Mouse (Mus musculus): ENCODE measurements around the gene Avpr2. TPM values are rescaled to one million over a fixed set of nuclear protein-coding genes. Genes with fewer than 3 reads are reported as not detected.
A peak's percentile ranks its signal among the peaks of the same experiment; 100 is the strongest.

Gene Avpr2
- polyA plus RNA-seq, 1 experiment from 2014 or later = 0.17 TPM

- H3K4me1 ChIP-seq (replicated peaks) = peaks cover 19% of the 10 kb centered on the region
- H3K27me3 ChIP-seq = no peaks in the 10 kb centered on the region
- peak; percentile 45 for ATAC-seq (ENCODE audit: low FRiP score, low read depth)
- WGBS = 30% methylated on average over 16 of the region's 16 CpGs
- no peaks in the 10 kb centered on the region for H3K9me3 ChIP-seq
- peak overlapping the region; percentile 60 for H3K4me3 ChIP-seq
- peak overlapping the region; percentile 61 for H3K4me2 ChIP-seq
- H3K27ac ChIP-seq (replicated peaks) = peak overlapping the region; percentile 83
- peak overlapping the region; percentile 70 for H3K9ac ChIP-seq
- no peaks in the 10 kb centered on the region for H3K36me3 ChIP-seq
These were observed 10.9 kb upstream of the Avpr2 start for GRCm38 (mm10) chrX:73881036-73881427.

GRCm38 (mm10) chrX:73881463-73881862, 10.4 kb upstream of the Avpr2 start:
- Histone ChIP-seq H3K36me3 (no peaks in the 10 kb centered on the region), H3K27ac (replicated peaks) (peak overlapping the region; percentile 83), H3K9ac (peak overlapping the region; percentile 70; the same call in 1 of the 2 replicates), H3K4me2 (peak overlapping the region; percentile 61), H3K4me3 (peak overlapping the region; percentile 60; the same call in 1 of the 2 replicates), H3K9me3 (no peaks in the 10 kb centered on the region), H3K27me3 (no peaks in the 10 kb centered on the region), H3K4me1 (replicated peaks) (peaks cover 18% of the 10 kb centered on the region)
- peak; percentile 10 for ATAC-seq (ENCODE audit: low FRiP score, low read depth)
- 22% methylated on average over 6 of the region's 6 CpGs for WGBS

- Histone ChIP-seq H3K27me3 (no peaks in the 10 kb centered on the region), H3K4me1 (replicated peaks) (no peaks in the 10 kb centered on the region), H3K27ac (replicated peaks) (no peak overlapping the region), H3K4me3 (no peak overlapping the region), H3K9ac (no peak overlapping the region), H3K4me2 (no peak overlapping the region), H3K36me3 (no peaks in the 10 kb centered on the region), H3K9me3 (no peaks in the 10 kb centered on the region)
- 95% methylated on average over 14 of the region's 14 CpGs for WGBS
- no peak for ATAC-seq (ENCODE audit: low FRiP score, low read depth)
These were observed 931 bp downstream of the Avpr2 start for GRCm38 (mm10) chrX:73892833-73893232.

GRCm38 (mm10) chrX:73895719-73896118, 3.8 kb downstream of the Avpr2 start, which contains the start of gene L1cam:
TSS of gene L1cam (minus strand) at chrX:73896105.
- Histone ChIP-seq H3K4me1 (replicated peaks) (no peaks in the 10 kb centered on the region), H3K27me3 (no peaks in the 10 kb centered on the region), H3K9me3 (no peaks in the 10 kb centered on the region), H3K27ac (replicated peaks) (no peak within 1 kb of the TSS), H3K9ac (no peak within 1 kb of the TSS), H3K4me3 (no peak within 1 kb of the TSS), H3K36me3 (no peaks in the 10 kb centered on the region), H3K4me2 (no peak within 1 kb of the TSS)
- 22% methylated on average over 2 of the region's 2 CpGs for WGBS
- no peak for ATAC-seq (ENCODE audit: low FRiP score, low read depth)

- WGBS = 73% methylated on average over 3 of the region's 3 CpGs
- no peak for ATAC-seq (ENCODE audit: low FRiP score, low read depth)
- no peak overlapping the region for H3K27ac ChIP-seq (replicated peaks)
These were observed 6.1 kb downstream of the Avpr2 start for GRCm38 (mm10) chrX:73897959-73898358.

GRCm38 (mm10) chrX:73910049-73910448, 18.1 kb downstream of the Avpr2 start:
- H3K4me2 ChIP-seq = no peak overlapping the region
- H3K4me1 ChIP-seq (replicated peaks) = 0 out of 2 replicates have a peak, but pooled peaks cover 2% of the 10 kb centered on the region
- ATAC-seq (ENCODE audit: low FRiP score, low read depth) = no peak
- no peak overlapping the region for H3K4me3 ChIP-seq
- no peak overlapping the region for H3K27ac ChIP-seq (replicated peaks)
- no peaks in the 10 kb centered on the region for H3K36me3 ChIP-seq
- H3K9me3 ChIP-seq = no peaks in the 10 kb centered on the region
- WGBS = 100% methylated on average over 1 of the region's 1 CpGs
- H3K9ac ChIP-seq = no peak overlapping the region
- H3K27me3 ChIP-seq = no peaks in the 10 kb centered on the region

More at GRCm38 (mm10) chrX:73897959-73898358, 6.1 kb downstream of the Avpr2 start:
- H3K9ac ChIP-seq = no peak overlapping the region
- no peaks in the 10 kb centered on the region for H3K9me3 ChIP-seq
- H3K4me3 ChIP-seq = no peak overlapping the region
- no peaks in the 10 kb centered on the region for H3K4me1 ChIP-seq (replicated peaks)
- H3K36me3 ChIP-seq = no peaks in the 10 kb centered on the region
- H3K27me3 ChIP-seq = no peaks in the 10 kb centered on the region
- H3K4me2 ChIP-seq = no peak overlapping the region

- H3K9me3 ChIP-seq = no peaks in the 10 kb centered on the region
- H3K4me3 ChIP-seq = no peak overlapping the region
- H3K4me1 ChIP-seq (replicated peaks) = 0 out of 2 replicates have a peak, but pooled peaks cover 2% of the 10 kb centered on the region
- no peaks in the 10 kb centered on the region for H3K27me3 ChIP-seq
- H3K9ac ChIP-seq = no peak overlapping the region
- H3K36me3 ChIP-seq = no peaks in the 10 kb centered on the region
- ATAC-seq (ENCODE audit: low FRiP score, low read depth) = no peak
- H3K4me2 ChIP-seq = 0 out of 2 replicates have a peak overlapping the region, but pooled peaks have one; percentile 44
- H3K27ac ChIP-seq (replicated peaks) = no peak overlapping the region
These were observed 18.5 kb downstream of the Avpr2 start for GRCm38 (mm10) chrX:73910451-73910850.

GRCm38 (mm10) chrX:73911156-73911555, 19.3 kb downstream of the Avpr2 start:
- no peak overlapping the region for H3K27ac ChIP-seq (replicated peaks)
- H3K4me1 ChIP-seq (replicated peaks) = 0 out of 2 replicates have a peak, but pooled peaks cover 2% of the 10 kb centered on the region
- peak overlapping the region; percentile 44 for H3K4me2 ChIP-seq
- WGBS = 34% methylated on average over 22 of the region's 26 CpGs
- no peaks in the 10 kb centered on the region for H3K9me3 ChIP-seq
- H3K4me3 ChIP-seq = no peak overlapping the region
- no peaks in the 10 kb centered on the region for H3K36me3 ChIP-seq
- ATAC-seq (ENCODE audit: low FRiP score, low read depth) = no peak
- no peaks in the 10 kb centered on the region for H3K27me3 ChIP-seq
- H3K9ac ChIP-seq = no peak overlapping the region

GRCm38 (mm10) chrX:73911588-73911987, 19.7 kb downstream of the Avpr2 start:
- no peak overlapping the region for H3K4me2 ChIP-seq
- no peaks in the 10 kb centered on the region for H3K36me3 ChIP-seq
- no peak overlapping the region for H3K27ac ChIP-seq (replicated peaks)
- no peaks in the 10 kb centered on the region for H3K9me3 ChIP-seq
- no peaks in the 10 kb centered on the region for H3K27me3 ChIP-seq
- H3K4me1 ChIP-seq (replicated peaks) = 0 out of 2 replicates have a peak, but pooled peaks cover 2% of the 10 kb centered on the region
- no peak overlapping the region for H3K9ac ChIP-seq
- 91% methylated on average over 2 of the region's 2 CpGs for WGBS
- ATAC-seq (ENCODE audit: low FRiP score, low read depth) = no peak
- no peak overlapping the region for H3K4me3 ChIP-seq

GRCm38 (mm10) chrX:73914827-73915703, 23.2 kb downstream of the Avpr2 start:
- peaks cover 2% of the 10 kb centered on the region; the same call in 1 of the 2 replicates for H3K4me1 ChIP-seq (replicated peaks)
- 26% methylated on average over 31 of the region's 31 CpGs for WGBS

GRCm38 (mm10) chrX:73916945-73917344, 25.0 kb downstream of the Avpr2 start:
- no peak overlapping the region for H3K27ac ChIP-seq (replicated peaks)
- H3K4me3 ChIP-seq = no peak overlapping the region
- H3K4me2 ChIP-seq = no peak overlapping the region
- no peaks in the 10 kb centered on the region for H3K9me3 ChIP-seq
- H3K4me1 ChIP-seq (replicated peaks) = peaks cover 9% of the 10 kb centered on the region
- no peak overlapping the region for H3K9ac ChIP-seq
- H3K36me3 ChIP-seq = peaks cover 5% of the 10 kb centered on the region; the same call in 1 of the 2 replicates
- WGBS = 77% methylated on average over 8 of the region's 8 CpGs
- H3K27me3 ChIP-seq = no peaks in the 10 kb centered on the region
- ATAC-seq (ENCODE audit: low FRiP score, low read depth) = no peak

More at GRCm38 (mm10) chrX:73914827-73915703, 23.2 kb downstream of the Avpr2 start:
- peak overlapping the region; percentile 50 for H3K4me2 ChIP-seq
- H3K9ac ChIP-seq = peak overlapping the region; percentile 22; the same call in 1 of the 2 replicates
- H3K27me3 ChIP-seq = no peaks in the 10 kb centered on the region
- no peaks in the 10 kb centered on the region for H3K9me3 ChIP-seq
- peaks cover 5% of the 10 kb centered on the region; the same call in 1 of the 2 replicates for H3K36me3 ChIP-seq
- peak; percentile 98 for ATAC-seq (ENCODE audit: low FRiP score, low read depth)
- peak overlapping the region; percentile 78 for H3K27ac ChIP-seq (replicated peaks)
- peak overlapping the region; percentile 27 for H3K4me3 ChIP-seq

GRCm38 (mm10) chrX:73918631-73919030, 26.7 kb downstream of the Avpr2 start:
- WGBS = 86% methylated on average over 5 of the region's 5 CpGs
- Histone ChIP-seq H3K4me2 (no peak overlapping the region), H3K9me3 (no peaks in the 10 kb centered on the region), H3K27ac (replicated peaks) (no peak overlapping the region), H3K36me3 (peaks cover 5% of the 10 kb centered on the region; the same call in 1 of the 2 replicates), H3K27me3 (no peaks in the 10 kb centered on the region), H3K4me3 (no peak overlapping the region), H3K4me1 (replicated peaks) (peaks cover 9% of the 10 kb centered on the region), H3K9ac (no peak overlapping the region)
- no peak for ATAC-seq (ENCODE audit: low FRiP score, low read depth)
